Mouse (Mus musculus): ENCODE data around the gene Grip1. TPM values are rescaled to one million over a fixed set of nuclear protein-coding genes. Genes with fewer than 3 reads are reported as not detected.

The Grip1 gene
- 0.86 and 1.1 TPM in 2 replicates for polyA plus RNA-seq (2016; fragmentation: Nextera tagmentation; extraction: Ambion mirVana)

DNA sequence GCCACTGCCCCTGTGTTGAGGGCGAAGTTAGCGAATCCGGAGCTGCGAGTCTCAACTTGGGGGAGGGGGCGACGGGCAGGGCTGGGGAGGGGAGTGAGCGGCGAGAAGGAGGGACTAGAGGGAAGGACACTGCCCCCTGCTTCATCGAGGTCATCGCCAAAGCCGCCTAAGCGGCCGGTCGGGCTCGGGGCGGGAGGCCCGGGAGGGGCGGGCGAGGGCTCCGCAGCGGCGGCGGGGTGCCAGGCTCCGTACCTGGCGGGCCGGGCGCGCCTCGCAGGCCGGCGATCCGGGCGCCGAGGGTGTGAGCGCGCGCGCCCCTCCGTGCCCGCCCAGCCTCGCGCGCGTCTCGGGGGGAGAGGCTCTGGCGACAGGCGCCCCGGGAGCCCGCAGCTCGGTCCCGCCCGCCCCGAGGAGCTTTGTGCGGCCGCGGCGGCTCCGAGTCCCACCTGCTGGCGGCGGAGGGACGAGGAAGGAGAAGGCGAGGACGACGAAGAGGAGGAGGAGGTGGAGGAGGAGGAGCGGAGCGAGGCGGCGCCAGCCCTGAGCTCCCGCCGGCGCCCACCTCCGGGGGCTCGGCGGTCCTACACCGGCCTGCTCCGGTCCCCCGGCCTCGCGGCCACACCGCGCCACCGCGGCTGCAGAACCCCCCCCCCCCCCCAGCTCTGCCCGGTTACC lies at the start of gene Grip1:
Grip1 (plus strand) TSS at position 400 of the 675 bp plus-strand sequence.
- Histone ChIP-seq H3K4me3 (peak within 1 kb of the TSS; percentile 58), H3K27ac (0 out of 2 replicates have a peak within 1 kb of the TSS, but pooled peaks have one; percentile 36), H3K4me1 (peaks cover 7% of the 10 kb centered on the region; the same call in 1 of the 2 replicates), H3K27me3 (replicated peaks) (peaks cover 56% of the 10 kb centered on the region), H3K36me3 (no peaks in the 10 kb centered on the region), H3K9ac (peak within 1 kb of the TSS; percentile 61), H3K4me2 (peak within 1 kb of the TSS; percentile 66), H3K9me3 (replicated peaks) (no peaks in the 10 kb centered on the region)
- peak; percentile 55 for ATAC-seq
- 3% methylated on average over 31 of the region's 84 CpGs for WGBS (ENCODE audit: insufficient replicate concordance)

DNA sequence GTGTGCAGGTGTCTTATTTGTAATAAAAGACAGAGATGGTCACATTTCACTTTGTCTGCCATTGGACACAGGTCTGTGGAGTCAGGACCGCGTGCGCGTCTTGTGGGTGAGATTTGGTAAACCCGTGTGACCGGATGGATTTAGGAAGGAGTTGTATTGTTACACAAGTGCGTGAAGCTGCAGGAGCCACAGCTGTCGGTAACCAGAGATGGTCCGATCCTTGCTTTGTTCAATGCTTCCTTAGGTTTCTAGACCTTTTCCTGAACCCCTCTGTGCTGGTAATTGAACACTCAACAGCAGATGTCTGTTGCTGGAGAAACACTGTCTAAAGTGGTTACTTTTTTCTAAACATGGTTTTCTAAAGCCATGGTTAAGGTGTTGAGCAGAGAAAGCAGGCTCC lies 48.5 kb upstream of the Grip1 start:
- Histone ChIP-seq H3K27ac (no peak overlapping the region), H3K9ac (no peak overlapping the region), H3K9me3 (replicated peaks) (no peaks in the 10 kb centered on the region), H3K4me2 (no peak overlapping the region), H3K27me3 (replicated peaks) (no peaks in the 10 kb centered on the region), H3K4me3 (no peak overlapping the region), H3K36me3 (no peaks in the 10 kb centered on the region), H3K4me1 (no peaks in the 10 kb centered on the region)
- ATAC-seq, result no peak
- WGBS (ENCODE audit: insufficient replicate concordance), result 88% methylated on average over 9 of the region's 9 CpGs

DNA sequence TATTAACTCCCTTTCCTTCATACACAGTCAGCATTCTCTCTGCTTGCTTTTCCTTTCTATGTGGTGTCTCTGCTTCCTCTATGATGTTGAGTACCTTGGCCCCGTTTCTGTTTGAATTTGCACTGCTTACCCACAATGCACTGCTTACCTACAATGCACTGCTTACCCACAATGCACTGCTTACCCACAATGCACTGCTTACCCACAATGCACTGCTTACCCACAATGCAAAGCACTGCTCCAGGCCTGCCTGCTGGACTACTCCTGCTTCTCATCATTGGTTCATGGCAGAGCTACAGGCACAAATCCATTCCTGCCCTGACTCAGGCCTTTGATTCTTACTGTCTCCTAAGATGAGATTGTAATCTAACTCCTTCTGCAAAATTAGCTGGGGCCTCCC lies 48.0 kb upstream of the Grip1 start:
- no peak overlapping the region for H3K4me2 ChIP-seq
- H3K9ac ChIP-seq, result no peak overlapping the region
- ATAC-seq, result no peak
- no peaks in the 10 kb centered on the region for H3K4me1 ChIP-seq
- no peak overlapping the region for H3K4me3 ChIP-seq
- no peaks in the 10 kb centered on the region for H3K9me3 ChIP-seq (replicated peaks)
- H3K27ac ChIP-seq, result no peak overlapping the region
- no peaks in the 10 kb centered on the region for H3K36me3 ChIP-seq
- WGBS (ENCODE audit: insufficient replicate concordance), result 55% methylated on average over 1 of the region's 1 CpGs
- H3K27me3 ChIP-seq (replicated peaks), result no peaks in the 10 kb centered on the region

DNA sequence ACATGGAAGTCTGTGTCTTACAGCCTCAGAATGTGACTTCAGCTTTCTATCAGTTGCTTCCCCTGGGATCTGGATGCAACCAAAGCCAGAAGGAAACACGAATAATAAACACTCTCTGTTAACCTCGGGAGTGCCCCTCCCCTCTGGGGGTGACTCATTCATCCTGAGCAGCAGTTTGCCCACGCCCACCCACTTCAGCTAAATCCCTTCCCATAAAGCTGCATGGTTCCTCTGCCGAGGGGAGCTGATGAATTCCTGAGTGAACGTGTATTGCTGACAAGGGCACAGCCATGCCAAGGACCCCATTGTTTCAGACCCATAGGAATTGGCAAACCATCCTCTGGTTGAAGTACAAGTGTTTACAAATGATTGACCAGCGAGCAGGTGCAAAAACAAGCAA lies 45.3 kb upstream of the Grip1 start:
- Histone ChIP-seq H3K4me2 (no peak overlapping the region), H3K4me1 (no peaks in the 10 kb centered on the region), H3K27me3 (replicated peaks) (no peaks in the 10 kb centered on the region), H3K27ac (no peak overlapping the region), H3K36me3 (no peaks in the 10 kb centered on the region), H3K4me3 (no peak overlapping the region), H3K9ac (no peak overlapping the region), H3K9me3 (replicated peaks) (no peaks in the 10 kb centered on the region)
- ATAC-seq, result no peak
- WGBS (ENCODE audit: insufficient replicate concordance), result 22% methylated on average over 6 of the region's 6 CpGs

DNA sequence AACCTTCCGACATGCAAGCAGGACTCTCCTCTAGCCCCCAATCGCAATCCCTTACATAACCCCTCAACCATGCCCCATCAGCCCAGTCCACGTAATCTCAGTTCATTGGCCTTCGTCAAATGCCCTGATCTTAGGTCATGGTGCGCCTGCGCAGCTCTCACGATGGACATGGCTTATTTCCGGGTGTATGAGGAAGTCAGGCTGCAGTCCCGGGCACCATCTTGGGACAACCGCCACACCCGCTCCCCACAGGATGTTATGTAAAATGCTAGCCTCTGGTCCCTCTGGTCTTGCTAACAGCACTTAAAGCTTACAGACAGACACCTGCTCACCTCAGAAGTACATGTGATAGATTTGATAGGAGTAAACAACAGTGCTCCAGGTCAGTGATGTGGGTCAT lies 40.4 kb upstream of the Grip1 start:
- no peaks in the 10 kb centered on the region for H3K27me3 ChIP-seq (replicated peaks)
- no peaks in the 10 kb centered on the region for H3K9me3 ChIP-seq (replicated peaks)
- WGBS (ENCODE audit: insufficient replicate concordance), result 84% methylated on average over 11 of the region's 11 CpGs
- H3K4me3 ChIP-seq, result no peak overlapping the region
- no peak for ATAC-seq
- H3K36me3 ChIP-seq, result no peaks in the 10 kb centered on the region
- H3K9ac ChIP-seq, result no peak overlapping the region
- no peaks in the 10 kb centered on the region for H3K4me1 ChIP-seq
- no peak overlapping the region for H3K4me2 ChIP-seq
- H3K27ac ChIP-seq, result no peak overlapping the region

DNA sequence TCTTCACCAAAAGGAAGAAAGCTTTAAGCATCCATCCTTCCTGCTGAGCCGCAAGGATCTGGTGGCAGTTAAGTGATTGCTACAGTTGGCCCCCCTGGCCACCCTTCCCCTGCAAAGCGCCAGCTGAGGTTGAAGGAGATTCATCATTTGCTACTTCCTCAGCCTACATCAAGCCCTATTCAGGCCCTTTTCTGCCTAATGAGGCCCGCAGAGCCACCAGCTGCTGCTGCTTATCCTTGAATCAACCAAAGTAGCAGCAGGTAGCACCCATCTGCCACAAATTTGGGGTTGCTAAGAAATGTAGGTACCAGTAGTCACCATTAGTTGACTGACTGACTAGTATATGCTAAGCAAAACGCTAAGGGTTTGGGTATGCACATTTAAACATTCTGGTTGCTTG lies 38.5 kb upstream of the Grip1 start:
- no peak overlapping the region for H3K27ac ChIP-seq
- WGBS (ENCODE audit: insufficient replicate concordance), result 46% methylated on average over 4 of the region's 4 CpGs
- H3K4me2 ChIP-seq, result no peak overlapping the region
- no peaks in the 10 kb centered on the region for H3K9me3 ChIP-seq (replicated peaks)
- H3K4me1 ChIP-seq, result no peaks in the 10 kb centered on the region
- no peak overlapping the region for H3K9ac ChIP-seq
- no peak for ATAC-seq
- no peak overlapping the region for H3K4me3 ChIP-seq
- H3K27me3 ChIP-seq (replicated peaks), result no peaks in the 10 kb centered on the region
- no peaks in the 10 kb centered on the region for H3K36me3 ChIP-seq

DNA sequence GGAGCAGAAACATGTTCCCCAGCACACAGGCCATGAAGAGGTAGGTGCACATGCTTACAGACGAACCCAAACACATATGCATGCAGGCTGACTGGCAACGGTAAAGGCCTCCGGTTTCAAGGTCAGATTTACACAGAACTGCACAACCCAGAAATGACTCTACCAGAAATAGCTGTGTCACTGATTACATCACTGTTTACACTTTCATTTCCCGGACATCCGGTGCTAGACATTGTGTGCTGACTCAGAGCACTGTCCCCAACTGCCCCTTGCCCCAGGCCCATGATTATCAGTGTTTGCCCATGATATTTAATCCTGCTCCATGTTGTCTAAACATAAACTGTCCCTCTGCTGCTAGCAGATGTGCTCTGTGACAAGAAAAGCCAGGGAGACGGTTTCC lies 32.2 kb upstream of the Grip1 start:
- 40% methylated on average over 6 of the region's 6 CpGs for WGBS (ENCODE audit: insufficient replicate concordance)
- no peak overlapping the region for H3K27ac ChIP-seq
- no peaks in the 10 kb centered on the region for H3K4me1 ChIP-seq
- no peak overlapping the region for H3K4me3 ChIP-seq
- no peaks in the 10 kb centered on the region for H3K27me3 ChIP-seq (replicated peaks)
- H3K9ac ChIP-seq, result no peak overlapping the region
- peak; percentile 61; the same call in 1 of the 2 replicates for ATAC-seq
- no peaks in the 10 kb centered on the region for H3K9me3 ChIP-seq (replicated peaks)
- no peaks in the 10 kb centered on the region for H3K36me3 ChIP-seq
- no peak overlapping the region for H3K4me2 ChIP-seq

DNA sequence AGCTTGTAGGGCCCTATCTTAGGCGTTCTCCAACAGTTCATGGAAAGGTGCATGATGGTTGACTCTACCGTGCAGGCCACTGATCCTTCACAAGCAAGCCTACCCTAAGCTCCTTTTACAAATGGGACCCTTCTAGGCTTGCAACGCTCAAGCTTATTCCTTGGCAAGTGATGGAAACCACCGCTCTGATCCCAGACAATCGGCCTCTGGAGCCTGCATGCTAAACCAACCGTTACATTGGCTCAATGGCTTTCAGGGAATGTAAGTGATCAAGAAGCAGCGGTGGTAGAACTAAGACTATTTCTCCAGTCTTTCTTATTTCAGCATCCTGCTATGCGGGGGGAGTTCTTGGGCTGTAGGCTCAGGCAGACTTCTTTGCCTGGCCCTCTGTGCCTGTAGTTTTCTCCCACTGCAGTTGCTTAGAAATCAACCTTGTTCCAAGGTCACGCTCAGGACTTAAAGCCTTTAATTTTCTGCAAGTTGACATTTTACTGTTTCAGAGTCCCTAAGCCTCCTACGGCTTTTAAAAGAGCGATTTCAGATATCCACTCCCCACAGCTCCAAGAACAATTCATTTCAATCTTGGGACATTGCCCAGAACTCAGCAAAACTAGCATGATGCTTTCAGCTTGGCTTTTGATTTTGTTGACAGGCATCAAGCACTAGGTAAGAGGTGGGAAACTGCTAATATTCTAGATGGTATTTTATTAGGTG lies 29.7 kb upstream of the Grip1 start:
- no peak overlapping the region for H3K4me3 ChIP-seq
- no peaks in the 10 kb centered on the region for H3K36me3 ChIP-seq
- H3K9ac ChIP-seq, result no peak overlapping the region
- H3K27ac ChIP-seq, result no peak overlapping the region
- no peak for ATAC-seq
- H3K27me3 ChIP-seq (replicated peaks), result no peaks in the 10 kb centered on the region
- no peak overlapping the region for H3K4me2 ChIP-seq
- H3K9me3 ChIP-seq (replicated peaks), result no peaks in the 10 kb centered on the region
- whole genome bisulfite sequencing (ENCODE audit: insufficient replicate concordance), result 82% methylated on average over 11 of the region's 11 CpGs
- H3K4me1 ChIP-seq, result no peaks in the 10 kb centered on the region

DNA sequence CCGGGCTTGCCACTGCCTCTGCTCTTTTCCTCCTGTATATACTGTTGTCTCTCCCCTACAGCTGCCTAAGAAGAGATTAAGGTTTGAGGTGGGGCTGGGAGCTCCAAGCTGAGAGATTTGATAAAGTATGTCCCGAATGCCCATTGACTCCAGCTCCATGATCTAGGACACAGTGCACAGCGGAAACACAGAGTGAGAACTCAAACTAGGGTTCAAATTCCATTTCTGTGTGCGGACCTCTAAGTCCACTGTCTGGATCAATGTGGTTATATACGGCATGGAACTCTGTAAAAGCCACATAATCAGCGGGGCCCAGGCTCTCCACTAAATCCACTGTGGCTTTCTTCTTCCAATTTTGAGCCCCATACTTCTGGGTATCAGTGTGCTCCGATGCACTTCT lies 26.0 kb upstream of the Grip1 start:
- Histone ChIP-seq H3K4me3 (no peak overlapping the region), H3K9me3 (replicated peaks) (no peaks in the 10 kb centered on the region), H3K27ac (no peak overlapping the region), H3K36me3 (no peaks in the 10 kb centered on the region), H3K4me2 (no peak overlapping the region), H3K27me3 (replicated peaks) (no peaks in the 10 kb centered on the region), H3K4me1 (no peaks in the 10 kb centered on the region), H3K9ac (no peak overlapping the region)
- no peak for ATAC-seq
- WGBS (ENCODE audit: insufficient replicate concordance), result 69% methylated on average over 7 of the region's 7 CpGs

DNA sequence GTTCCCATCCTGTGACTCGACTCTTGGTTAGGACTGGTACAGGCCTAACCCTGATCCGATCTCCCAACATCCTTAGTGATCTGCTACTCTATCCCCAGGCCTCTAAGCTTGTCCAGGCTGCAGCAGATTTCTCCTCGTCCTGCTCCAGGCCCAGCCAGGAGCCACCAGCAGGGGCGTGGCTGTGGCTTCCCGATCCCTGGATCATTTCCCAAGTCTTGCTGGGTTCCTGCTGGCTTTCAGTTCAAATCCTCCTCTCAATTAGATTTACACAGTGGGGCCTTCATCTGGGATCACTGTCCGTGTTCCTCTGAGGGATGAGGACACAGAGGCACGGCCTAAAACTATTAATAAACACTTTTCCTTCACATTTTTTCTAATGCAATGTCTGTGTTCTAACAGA lies 25.5 kb upstream of the Grip1 start:
- Histone ChIP-seq H3K4me2 (no peak overlapping the region), H3K4me3 (no peak overlapping the region), H3K27ac (no peak overlapping the region), H3K4me1 (no peaks in the 10 kb centered on the region), H3K9ac (no peak overlapping the region; the same call in 1 of the 2 replicates), H3K9me3 (replicated peaks) (no peaks in the 10 kb centered on the region), H3K27me3 (replicated peaks) (no peaks in the 10 kb centered on the region), H3K36me3 (no peaks in the 10 kb centered on the region)
- no peak for ATAC-seq
- WGBS (ENCODE audit: insufficient replicate concordance), result 61% methylated on average over 7 of the region's 7 CpGs

DNA sequence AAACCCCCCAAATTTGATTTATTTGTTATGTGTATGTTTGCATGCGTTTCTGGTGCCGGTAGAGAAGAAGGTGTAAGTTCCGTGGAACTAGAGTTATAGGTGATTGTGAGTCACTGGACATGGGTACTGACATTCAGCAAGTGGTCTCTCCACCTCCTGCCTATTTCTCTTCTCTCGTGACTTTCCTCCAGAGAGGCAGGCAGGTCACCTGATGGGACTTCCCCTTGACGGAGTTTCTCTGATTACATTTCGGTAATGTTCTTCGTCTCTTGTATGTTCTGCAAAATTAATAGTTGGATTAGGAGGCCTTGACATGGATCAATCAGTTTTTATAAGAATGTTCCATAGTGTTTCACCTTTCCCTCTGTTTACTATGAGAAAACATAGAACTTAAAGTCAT lies 23.4 kb upstream of the Grip1 start:
- no peak for ATAC-seq
- Histone ChIP-seq H3K27me3 (replicated peaks) (no peaks in the 10 kb centered on the region), H3K36me3 (no peaks in the 10 kb centered on the region), H3K4me2 (no peak overlapping the region), H3K4me1 (no peaks in the 10 kb centered on the region), H3K9me3 (replicated peaks) (no peaks in the 10 kb centered on the region), H3K27ac (no peak overlapping the region), H3K9ac (no peak overlapping the region), H3K4me3 (no peak overlapping the region)
- 73% methylated on average over 7 of the region's 7 CpGs for WGBS (ENCODE audit: insufficient replicate concordance)

DNA sequence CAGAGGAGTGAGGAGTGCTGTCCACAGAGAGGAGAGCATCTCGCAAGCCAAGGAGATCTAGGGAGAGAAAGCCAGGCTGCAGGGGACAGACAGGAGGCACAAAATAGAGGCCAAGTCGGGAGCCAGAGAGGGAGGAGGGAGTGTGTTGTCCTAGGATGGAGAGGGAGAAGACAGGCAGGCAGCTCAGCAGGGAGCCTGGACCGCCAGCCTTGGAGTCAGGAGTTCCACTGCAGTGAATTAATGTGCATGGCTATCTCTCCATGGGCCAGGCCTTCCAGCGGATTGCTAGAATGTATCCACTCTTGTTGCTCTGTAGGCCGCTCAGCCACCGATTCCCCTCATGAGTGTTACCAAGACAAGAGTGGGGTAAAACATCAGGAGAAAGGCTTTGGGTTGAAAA lies 21.8 kb upstream of the Grip1 start:
- H3K4me2 ChIP-seq, result no peak overlapping the region
- H3K27ac ChIP-seq, result no peak overlapping the region
- no peak overlapping the region for H3K4me3 ChIP-seq
- no peaks in the 10 kb centered on the region for H3K4me1 ChIP-seq
- H3K9ac ChIP-seq, result no peak overlapping the region
- H3K27me3 ChIP-seq (replicated peaks), result no peaks in the 10 kb centered on the region
- H3K9me3 ChIP-seq (replicated peaks), result no peaks in the 10 kb centered on the region
- WGBS (ENCODE audit: insufficient replicate concordance), result 69% methylated on average over 6 of the region's 6 CpGs
- no peaks in the 10 kb centered on the region for H3K36me3 ChIP-seq
- ATAC-seq, result no peak

Measured in liver, embryonic 12.5 days (tissue).